Mouse (Mus musculus) layer of hippocampus, postnatal 36 days (tissue): Measurements from ENCODE around the gene Pole. TPM values are rescaled to one million over a fixed set of nuclear protein-coding genes. Genes with fewer than 3 reads are reported as not detected.

Source experiments
- DNase-seq, 2 experiments: peaks; one replicate each; pipeline ENCODE4 v3.0.0; 2022
- total RNA-seq, 2 experiments: library from RNA; stranded (reverse); gene quantifications; 2 replicates each; pipeline ENCODE4 v1.2.3; 2021

The Pole gene
- total RNA-seq, result 1 to 10 TPM; 1.2 to 2.1 TPM

GRCm38 (mm10) chr5:110285770-110286445 lies at the start of gene Pole, which contains the start of gene Pxmp2:
Gene Pole (plus strand): TSS chr5:110286306.
Gene Pxmp2 (minus strand): TSS chr5:110286186.
- DNase-seq, result peak; percentile 76 to 84

GRCm38 (mm10) chr5:110244091-110244490 lies 42.0 kb upstream of the Pole start:
- no peak for DNase-seq

DNA sequence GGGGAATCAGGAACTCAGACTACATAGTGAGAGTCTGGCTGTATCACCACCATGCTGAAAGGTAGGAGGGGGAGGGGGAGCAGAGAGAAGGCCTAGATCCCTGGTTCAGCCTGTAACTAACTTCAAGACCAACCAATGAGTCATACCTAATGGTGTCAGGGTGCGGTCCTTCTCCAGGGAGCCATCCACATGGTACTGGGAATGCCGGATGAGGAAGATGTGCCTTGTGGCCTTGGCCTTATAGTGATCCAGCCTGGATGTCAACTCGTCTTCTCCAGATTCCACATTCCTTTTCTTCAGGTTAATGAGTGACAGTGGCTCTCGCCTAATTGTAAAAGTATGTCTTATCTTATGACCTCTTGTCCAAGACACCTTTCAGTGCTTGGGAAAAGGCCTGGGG lies 19.2 kb upstream of the Pole start:
- DNase-seq, result no peak

- peak; percentile 79 to 80 for DNase-seq
Observed at GRCm38 (mm10) chr5:110269141-110270101, 16.7 kb upstream of the Pole start, which contains the start of gene Pgam5. Gene Pgam5 (minus strand): TSS chr5:110269913.

- no peak for DNase-seq
Observed at GRCm38 (mm10) chr5:110270242-110270641, 15.9 kb upstream of the Pole start.

GRCm38 (mm10) chr5:110274147-110274546 lies 12.0 kb upstream of the Pole start:
- no peak for DNase-seq

DNA sequence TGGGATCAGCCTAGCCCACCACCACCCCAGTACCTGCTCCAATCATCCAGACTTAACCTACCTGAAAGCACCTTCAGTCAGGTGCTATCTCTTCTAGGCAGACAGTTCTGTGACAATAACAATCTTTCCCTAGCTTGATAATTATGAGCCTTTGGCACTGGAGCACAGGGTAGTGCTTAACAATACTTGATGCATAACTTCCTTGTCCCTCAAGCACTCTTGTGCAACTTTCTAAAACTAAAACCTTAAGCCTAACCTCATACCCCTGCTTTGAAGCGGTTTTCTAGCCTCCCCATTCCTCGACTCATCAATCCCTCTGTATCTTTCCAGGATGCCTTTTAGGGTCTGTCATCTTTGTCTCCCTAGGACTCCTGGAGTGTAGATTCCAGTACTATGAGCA lies 11.3 kb upstream of the Pole start:
- DNase-seq, result no peak

DNA sequence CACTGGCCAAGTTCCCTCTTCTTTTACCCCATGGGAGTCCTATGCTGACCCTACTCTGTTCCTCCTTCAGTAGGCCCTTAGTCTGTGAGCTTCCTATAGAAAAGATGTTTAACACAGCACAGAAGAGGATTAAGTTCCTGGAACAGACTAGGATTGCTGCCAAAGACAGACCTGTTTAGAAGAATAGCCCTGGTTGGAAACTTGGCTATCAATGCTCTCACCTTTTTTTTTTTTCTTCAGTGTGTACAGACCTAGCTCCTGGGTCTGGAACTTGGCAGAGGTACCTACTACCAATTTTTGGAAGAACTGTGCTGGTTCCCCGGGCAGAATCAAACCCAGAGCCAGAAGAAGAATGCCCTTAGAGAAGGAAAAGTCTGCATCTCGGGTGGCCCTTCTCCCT lies 9.7 kb upstream of the Pole start:
- DNase-seq, result no peak

DNA sequence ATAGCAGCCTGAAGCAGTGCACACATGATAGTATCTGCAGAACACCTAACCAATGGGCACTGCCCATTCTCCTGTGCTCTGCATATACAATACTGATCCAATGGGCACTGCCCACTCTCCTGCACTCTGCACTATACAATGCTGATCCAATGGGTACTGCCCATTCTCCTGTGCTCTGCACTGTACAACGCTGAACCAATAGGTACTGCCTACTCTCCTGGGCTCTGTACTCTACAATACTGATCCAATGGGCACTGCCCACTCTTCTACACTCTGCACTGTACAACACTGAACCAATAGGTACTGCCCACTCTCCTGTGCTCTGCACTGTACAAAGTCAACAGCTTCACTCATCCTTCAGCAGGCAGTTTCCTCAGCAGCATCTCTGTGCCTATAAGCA lies 9.2 kb upstream of the Pole start:
- no peak for DNase-seq

DNA sequence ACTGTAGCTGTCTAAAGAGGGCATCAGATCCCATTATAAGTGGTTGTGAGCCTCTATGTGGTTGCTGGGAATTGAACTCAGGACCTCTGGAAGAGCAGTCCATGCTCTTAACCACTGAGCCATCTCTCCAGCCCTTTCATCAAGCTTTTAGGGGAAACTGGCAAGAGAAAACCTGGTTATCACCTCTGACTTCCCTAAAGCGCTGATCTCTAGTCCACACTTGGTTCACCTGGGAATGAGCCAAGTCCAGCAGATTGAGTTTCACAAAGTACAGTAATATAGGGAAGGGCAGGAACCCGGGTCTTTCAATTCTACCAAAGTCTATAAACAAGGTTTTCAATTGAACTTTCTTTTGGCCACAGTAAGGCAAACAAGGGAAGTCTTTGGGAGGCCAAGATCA lies 4.1 kb upstream of the Pole start:
- DNase-seq, result no peak

- no peak for DNase-seq
Observed at GRCm38 (mm10) chr5:110284536-110284935, 1.6 kb upstream of the Pole start.

DNA sequence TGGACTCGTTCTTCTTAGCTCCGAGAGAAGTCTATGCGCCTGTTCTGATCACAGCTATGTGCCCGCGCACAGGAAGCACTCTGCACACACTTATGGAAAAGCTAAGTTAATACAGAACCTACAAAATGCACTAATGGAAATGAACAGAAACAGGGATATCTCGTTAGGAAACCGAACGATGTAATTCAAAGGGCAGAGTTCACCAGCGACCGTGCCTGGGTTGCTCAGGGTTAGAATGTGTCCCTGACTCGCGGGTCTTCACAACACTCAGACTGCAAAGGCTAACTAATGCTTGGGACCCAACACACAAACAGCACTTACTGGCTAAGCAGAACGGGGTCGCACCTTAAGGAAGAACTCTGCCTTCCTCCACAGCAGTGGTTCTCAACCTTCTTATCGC lies 950 bp upstream of the Pole start:
- DNase-seq, result no peak

DNA sequence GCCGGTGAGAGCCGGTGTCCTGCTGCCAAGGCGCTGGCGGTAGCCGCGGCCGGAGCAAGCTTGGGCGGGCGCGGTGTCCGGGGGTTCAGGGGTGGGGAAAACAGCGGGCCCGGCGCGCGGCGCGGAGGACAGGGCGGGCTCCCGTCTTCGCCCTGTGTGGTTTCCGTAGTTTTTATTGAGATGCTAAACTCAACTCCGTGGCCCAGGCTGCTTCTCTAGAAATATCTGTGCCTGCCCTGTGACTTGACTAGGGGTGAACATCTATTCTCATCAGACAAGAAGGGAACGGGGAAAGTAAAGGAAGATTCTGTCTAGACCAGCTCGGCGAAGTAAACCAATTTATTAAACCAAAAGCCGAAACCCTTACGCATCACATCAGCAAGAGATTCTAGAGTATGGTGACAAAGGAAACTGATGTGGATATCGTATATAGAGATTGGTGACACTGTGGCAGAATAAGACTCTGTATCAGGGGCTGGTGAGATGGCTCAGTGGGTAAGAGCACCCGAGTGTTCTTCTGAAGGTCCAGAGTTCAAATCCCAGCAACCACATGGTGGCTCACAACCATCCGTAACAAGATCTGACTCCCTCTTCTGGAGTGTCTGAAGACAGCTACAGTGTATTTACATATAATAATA lies 459 bp downstream of the Pole start:
- DNase-seq, result no peak

DNA sequence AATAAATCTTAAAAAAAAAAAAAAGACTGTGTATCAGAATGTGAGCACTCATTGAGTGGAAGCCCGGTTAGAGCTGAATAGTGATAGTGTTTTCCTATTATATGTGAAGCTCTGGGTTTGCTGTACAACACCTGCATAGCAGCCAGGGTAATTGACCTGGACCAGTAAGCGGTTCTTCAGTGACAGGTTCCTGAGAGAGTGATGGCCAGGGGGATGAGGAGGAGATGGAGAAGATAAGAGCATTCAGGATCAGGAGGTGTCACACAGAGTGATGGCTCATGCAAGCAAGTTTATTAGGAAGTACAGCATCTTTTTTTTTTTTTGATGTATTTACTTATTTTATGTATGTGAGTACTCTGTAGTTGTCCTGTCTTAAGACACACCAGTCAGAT lies 974 bp downstream of the Pole start:
- DNase-seq, result no peak

DNA sequence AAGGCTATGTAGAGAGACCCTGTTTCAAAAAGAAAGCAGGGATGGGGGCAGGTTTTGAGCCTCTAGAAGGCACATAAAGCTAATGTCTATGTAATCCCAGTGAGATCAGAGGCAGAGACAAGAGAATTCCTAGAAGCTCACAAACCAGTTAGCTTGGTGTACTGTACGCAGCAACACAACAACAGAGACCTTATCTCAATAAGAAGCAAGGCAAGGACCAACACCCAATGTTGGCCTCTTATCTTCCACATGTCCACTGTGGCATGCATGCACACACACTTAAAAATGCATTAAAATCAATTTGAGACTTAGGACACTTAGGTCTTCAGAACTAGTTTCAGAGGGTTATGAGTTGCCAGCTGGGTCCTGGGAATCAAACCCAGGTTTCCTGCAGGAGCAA lies 5.5 kb downstream of the Pole start:
- DNase-seq, result no peak

DNA sequence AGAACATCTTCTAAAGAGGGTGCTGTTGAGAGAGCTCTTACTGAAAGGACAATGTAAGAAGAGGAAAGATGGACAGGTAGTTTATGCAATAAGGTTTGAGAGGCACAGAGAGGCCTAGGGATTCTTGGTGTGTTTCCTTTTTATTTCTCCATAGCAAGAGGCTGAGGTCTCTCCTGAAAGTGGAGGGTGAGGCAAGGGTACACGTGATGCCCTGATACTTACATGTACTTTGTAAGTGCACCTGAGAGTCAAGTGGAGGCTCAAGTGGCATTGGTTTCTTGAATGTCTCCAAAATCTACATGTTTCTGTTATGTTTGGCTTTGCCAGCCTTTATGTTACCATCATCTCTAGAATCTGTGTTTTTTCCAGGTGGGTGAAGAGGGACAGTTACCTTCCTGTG lies 10.5 kb downstream of the Pole start:
- no peak for DNase-seq

- no peak for DNase-seq
Observed at GRCm38 (mm10) chr5:110300591-110300990, 14.5 kb downstream of the Pole start.

DNA sequence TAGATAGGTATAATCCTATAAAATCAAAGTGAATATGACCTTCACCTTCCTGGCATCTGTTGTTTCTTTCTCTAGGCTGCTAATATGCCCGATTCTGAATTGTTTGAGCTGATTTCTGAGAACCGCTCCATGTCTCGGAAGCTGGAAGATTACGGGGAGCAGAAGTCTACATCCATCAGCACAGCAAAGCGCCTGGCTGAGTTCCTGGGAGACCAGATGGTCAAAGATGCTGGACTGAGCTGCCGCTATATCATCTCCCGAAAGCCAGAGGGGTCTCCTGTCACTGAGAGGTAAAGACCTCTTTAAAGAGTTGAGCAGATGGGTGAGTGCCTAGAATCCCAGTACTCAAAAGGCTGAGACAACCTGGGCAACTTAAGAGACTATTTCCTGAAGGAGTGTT lies 22.8 kb downstream of the Pole start:
- no peak for DNase-seq

GRCm38 (mm10) chr5:110313127-110313526 lies 27.0 kb downstream of the Pole start:
- DNase-seq, result no peak

DNA sequence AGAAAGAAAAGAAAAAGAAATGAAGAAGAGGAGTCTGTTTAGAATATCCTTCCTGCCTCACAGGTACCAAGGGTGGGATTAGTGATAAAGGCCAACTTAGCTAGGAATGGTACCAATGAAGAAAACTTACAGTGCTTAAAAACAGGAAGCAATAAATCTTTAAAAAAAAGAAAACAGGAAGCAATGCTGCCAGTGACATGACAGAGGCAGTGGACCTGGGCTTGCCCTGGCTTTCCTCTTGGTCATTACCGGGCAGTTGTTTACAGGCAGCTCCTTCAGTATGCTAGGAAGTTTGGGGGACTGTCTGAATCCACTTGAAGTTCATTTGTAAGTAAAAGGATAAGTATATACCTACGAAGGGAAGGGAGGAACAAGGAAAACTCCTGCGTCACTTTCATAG lies 44.4 kb downstream of the Pole start:
- DNase-seq, result no peak

- no peak for DNase-seq
Observed at GRCm38 (mm10) chr5:110338792-110339191, 52.7 kb downstream of the Pole start.

DNA sequence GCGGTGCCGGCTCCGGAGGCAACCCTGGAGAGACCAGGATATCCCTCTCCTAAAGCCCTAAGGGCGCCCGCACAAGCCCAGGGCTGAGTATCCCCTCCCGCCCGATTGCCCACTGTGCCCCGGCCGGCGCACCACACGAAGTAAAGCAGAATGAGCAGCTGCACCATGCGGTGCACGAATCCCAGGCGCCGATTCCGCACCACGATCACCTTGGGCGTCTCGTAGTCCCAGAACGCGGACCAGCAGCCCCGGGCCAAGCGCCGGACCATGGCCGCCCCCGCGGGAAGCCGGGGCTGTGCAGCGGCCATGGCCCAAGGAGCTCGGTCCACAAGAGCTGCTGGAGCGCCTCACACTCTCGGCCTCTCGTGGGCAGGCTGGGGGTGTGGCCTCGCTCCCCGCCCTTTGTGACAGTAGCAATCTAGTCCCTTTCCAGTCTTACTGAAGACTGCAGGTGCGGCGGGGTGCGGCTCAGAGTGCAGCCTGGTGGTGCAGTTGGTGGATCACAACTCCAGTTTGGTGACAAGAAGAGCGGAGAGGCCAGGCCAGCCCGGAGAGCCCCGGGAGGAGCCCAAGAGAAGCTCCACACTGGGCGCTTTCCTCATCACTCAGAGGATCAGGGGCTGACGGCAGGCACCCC lies 56.7 kb downstream of the Pole start, which contains the start of gene P2rx2:
P2rx2 (minus strand) TSS at position 565 of the 637 bp plus-strand sequence.
- DNase-seq, result no peak

GRCm38 (mm10) chr5:110344524-110344923 lies 58.4 kb downstream of the Pole start, which contains the start of gene Lrcol1:
Gene Lrcol1 (plus strand): TSS chr5:110344730.
- no peak for DNase-seq
